Mouse (Mus musculus): ENCODE results near the gene Enpp3. TPM values are rescaled to one million over a fixed set of nuclear protein-coding genes. Genes with fewer than 3 reads are reported as not detected.

Enpp3 gene
- polyA plus RNA-seq, 1 experiment from 2014 or later: 3.0 TPM

DNA sequence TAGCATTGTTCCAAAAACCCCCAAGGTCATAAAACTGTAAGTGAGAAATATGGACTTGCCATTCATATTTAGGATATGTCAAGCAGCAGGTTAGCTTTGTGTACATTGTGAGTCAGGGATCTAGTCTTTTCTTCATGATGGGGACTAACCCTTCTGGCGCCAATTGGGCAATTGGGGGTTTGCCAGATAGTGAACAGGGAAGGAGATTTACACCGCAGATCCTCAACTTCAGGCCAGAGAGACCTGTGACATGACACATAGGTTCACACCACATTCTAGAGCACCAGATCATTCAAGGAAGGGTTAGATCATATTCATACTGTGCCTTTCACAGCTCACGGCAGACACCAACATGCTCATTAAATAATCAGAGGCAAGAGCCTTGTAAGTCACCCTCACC is 58.7 kb downstream of the Enpp3 start:
- H3K27me3 ChIP-seq (replicated peaks; ENCODE audit: control insufficient read depth, insufficient read depth, low read length): no peaks in the 10 kb centered on the region
- no peaks in the 10 kb centered on the region for H3K36me3 ChIP-seq (ENCODE audit: control insufficient read depth, insufficient read depth, low read length)
- H3K4me3 ChIP-seq (ENCODE audit: low read length): no peak overlapping the region
- H3K27ac ChIP-seq (ENCODE audit: low read depth, low read length): no peak overlapping the region
- H3K4me1 ChIP-seq (ENCODE audit: control insufficient read depth, insufficient read depth, low read depth, low read length): no peaks in the 10 kb centered on the region
- WGBS: 85% methylated on average over 3 of the region's 3 CpGs
- H3K4me2 ChIP-seq (ENCODE audit: low read length): no peak overlapping the region
- no peaks in the 10 kb centered on the region for H3K9me3 ChIP-seq (ENCODE audit: control insufficient read depth, low read length)
- ATAC-seq: no peak
- H3K9ac ChIP-seq (ENCODE audit: low read depth, low read length): no peak overlapping the region

DNA sequence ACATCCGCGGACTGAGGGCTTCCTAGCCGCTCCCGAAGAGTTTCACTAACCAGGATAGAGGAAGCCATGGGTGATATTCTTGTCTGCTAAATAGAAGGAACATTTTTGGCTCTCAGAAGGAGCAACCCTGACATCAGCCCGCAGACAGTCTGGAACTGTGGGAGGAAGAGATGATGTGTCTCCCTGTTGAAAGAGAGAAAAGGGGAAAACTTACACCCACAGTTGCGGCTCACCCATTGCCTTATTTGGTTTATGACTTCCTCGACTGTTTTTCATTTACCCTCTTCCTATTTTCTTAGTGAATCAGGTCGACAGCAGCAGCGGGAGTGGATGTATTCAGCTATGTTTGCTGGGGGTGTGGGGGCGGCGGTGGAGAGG is 64.0 kb downstream of the Enpp3 start:
- Histone ChIP-seq H3K4me2 (ENCODE audit: low read length) (no peak overlapping the region), H3K36me3 (ENCODE audit: control insufficient read depth, insufficient read depth, low read length) (no peaks in the 10 kb centered on the region), H3K4me3 (ENCODE audit: low read length) (no peak overlapping the region), H3K9me3 (ENCODE audit: control insufficient read depth, low read length) (no peaks in the 10 kb centered on the region), H3K27ac (ENCODE audit: low read depth, low read length) (no peak overlapping the region), H3K27me3 (replicated peaks; ENCODE audit: control insufficient read depth, insufficient read depth, low read length) (no peaks in the 10 kb centered on the region), H3K9ac (ENCODE audit: low read depth, low read length) (no peak overlapping the region), H3K4me1 (ENCODE audit: control insufficient read depth, insufficient read depth, low read depth, low read length) (no peaks in the 10 kb centered on the region)
- no peak for ATAC-seq
- WGBS: 84% methylated on average over 11 of the region's 11 CpGs

- no peaks in the 10 kb centered on the region for H3K36me3 ChIP-seq (ENCODE audit: control insufficient read depth, insufficient read depth, low read length)
- H3K27ac ChIP-seq (ENCODE audit: low read depth, low read length): no peak overlapping the region
- ATAC-seq: no peak
- no peaks in the 10 kb centered on the region for H3K4me1 ChIP-seq (ENCODE audit: control insufficient read depth, insufficient read depth, low read depth, low read length)
- no peaks in the 10 kb centered on the region for H3K27me3 ChIP-seq (replicated peaks; ENCODE audit: control insufficient read depth, insufficient read depth, low read length)
- no peak overlapping the region for H3K9ac ChIP-seq (ENCODE audit: low read depth, low read length)
- no peak overlapping the region for H3K4me3 ChIP-seq (ENCODE audit: low read length)
- H3K9me3 ChIP-seq (ENCODE audit: control insufficient read depth, low read length): no peaks in the 10 kb centered on the region
- H3K4me2 ChIP-seq (ENCODE audit: low read length): no peak overlapping the region
- 78% methylated on average over 14 of the region's 14 CpGs for WGBS
These were observed 64.5 kb downstream of the Enpp3 start for GRCm38 (mm10) chr10:24777916-24778642.

- H3K27ac ChIP-seq (ENCODE audit: low read depth, low read length): no peak overlapping the region
- no peaks in the 10 kb centered on the region for H3K36me3 ChIP-seq (ENCODE audit: control insufficient read depth, insufficient read depth, low read length)
- H3K27me3 ChIP-seq (replicated peaks; ENCODE audit: control insufficient read depth, insufficient read depth, low read length): no peaks in the 10 kb centered on the region
- no peak overlapping the region for H3K4me3 ChIP-seq (ENCODE audit: low read length)
- ATAC-seq: no peak
- WGBS: 94% methylated on average over 7 of the region's 7 CpGs
- H3K9me3 ChIP-seq (ENCODE audit: control insufficient read depth, low read length): no peaks in the 10 kb centered on the region
- H3K9ac ChIP-seq (ENCODE audit: low read depth, low read length): no peak overlapping the region
- H3K4me1 ChIP-seq (ENCODE audit: control insufficient read depth, insufficient read depth, low read depth, low read length): 0 out of 2 replicates have a peak, but pooled peaks cover 3% of the 10 kb centered on the region
- H3K4me2 ChIP-seq (ENCODE audit: low read length): no peak overlapping the region
These were observed 73.1 kb downstream of the Enpp3 start for GRCm38 (mm10) chr10:24769496-24769895.

DNA sequence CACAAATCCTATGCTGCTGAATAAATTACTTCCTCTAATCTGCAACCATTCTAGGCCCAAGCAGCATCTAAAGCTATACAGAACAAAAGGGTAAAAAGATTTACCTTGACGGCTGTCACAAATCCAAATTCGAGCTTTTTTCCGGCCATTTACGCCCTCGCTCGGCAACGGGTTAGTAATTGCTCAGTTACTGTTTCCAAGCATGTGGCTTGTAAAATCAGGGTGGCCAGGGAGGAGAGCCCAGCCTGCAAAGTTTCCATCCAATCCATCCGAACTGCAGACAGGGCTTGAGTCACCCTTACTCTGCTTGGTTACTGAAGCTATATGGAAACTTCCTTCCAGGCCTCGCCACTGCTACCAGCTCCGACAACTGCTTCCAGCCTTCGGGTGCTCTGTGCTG is 74.9 kb downstream of the Enpp3 start:
- H3K9me3 ChIP-seq (ENCODE audit: control insufficient read depth, low read length): no peaks in the 10 kb centered on the region
- H3K4me1 ChIP-seq (ENCODE audit: control insufficient read depth, insufficient read depth, low read depth, low read length): 0 out of 2 replicates have a peak, but pooled peaks cover 3% of the 10 kb centered on the region
- ATAC-seq: 0 out of 2 replicates have a peak, but pooled peaks have one; percentile 8
- no peaks in the 10 kb centered on the region for H3K27me3 ChIP-seq (replicated peaks; ENCODE audit: control insufficient read depth, insufficient read depth, low read length)
- WGBS: 62% methylated on average over 11 of the region's 11 CpGs
- H3K36me3 ChIP-seq (ENCODE audit: control insufficient read depth, insufficient read depth, low read length): no peaks in the 10 kb centered on the region
- H3K9ac ChIP-seq (ENCODE audit: low read depth, low read length): no peak overlapping the region
- no peak overlapping the region for H3K27ac ChIP-seq (ENCODE audit: low read depth, low read length)
- H3K4me2 ChIP-seq (ENCODE audit: low read length): no peak overlapping the region
- no peak overlapping the region for H3K4me3 ChIP-seq (ENCODE audit: low read length)

DNA sequence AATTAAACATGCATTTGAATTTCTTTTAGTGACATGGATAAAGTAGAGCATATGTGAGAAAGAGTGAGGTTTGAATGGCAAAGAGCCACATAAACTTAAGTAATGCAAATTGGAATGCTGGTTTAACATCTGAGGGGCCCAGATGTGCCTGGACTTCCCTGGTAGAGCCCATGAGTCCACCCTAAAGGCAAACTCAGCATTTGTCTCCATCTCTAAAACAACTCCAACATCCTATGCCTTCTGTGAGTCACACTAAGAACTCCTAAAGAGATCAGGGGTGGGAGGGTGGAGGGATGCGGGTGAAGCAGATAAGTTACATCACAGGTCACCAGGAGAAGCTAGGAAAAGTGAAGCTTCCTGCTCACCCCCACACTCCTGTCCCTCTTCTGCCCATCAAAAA is 76.6 kb downstream of the Enpp3 start:
- 85% methylated on average over 1 of the region's 1 CpGs for WGBS
- H3K27ac ChIP-seq (ENCODE audit: low read depth, low read length): no peak overlapping the region

DNA sequence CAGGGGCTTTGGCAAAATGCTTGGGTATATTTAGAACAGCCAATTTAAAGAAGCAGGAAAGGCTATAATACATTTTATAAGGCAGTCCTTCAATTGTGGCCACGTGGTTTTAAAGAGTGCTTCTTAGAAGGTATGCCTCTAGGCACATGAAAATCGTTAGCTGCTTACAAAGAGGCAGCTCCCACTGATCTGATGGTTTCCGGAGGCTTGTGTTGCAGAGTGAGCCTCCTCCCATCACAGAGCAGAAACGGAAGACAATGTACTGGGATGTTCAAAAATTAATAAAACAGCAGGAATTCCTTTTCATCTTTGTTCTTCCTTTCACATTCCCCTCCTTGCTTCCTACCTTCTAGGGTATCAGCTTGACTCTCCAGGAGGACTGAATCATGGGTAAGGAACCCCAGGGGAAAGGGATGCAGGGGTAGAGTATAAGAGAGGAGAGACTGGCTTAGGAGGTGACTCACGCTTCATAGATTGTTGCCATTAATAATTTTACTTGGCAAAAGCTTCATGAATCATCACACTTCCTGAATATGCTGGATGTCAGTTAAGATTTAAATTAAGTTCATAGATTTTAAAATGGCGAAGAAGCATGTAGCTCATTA is 77.4 kb downstream of the Enpp3 start:
- no peak overlapping the region for H3K9ac ChIP-seq (ENCODE audit: low read depth, low read length)
- peak overlapping the region; percentile 45 for H3K27ac ChIP-seq (ENCODE audit: low read depth, low read length)
- WGBS: 41% methylated on average over 6 of the region's 6 CpGs

More for the DNA sequence above, 76.6 kb downstream of the Enpp3 start:
- H3K9ac ChIP-seq (ENCODE audit: low read depth, low read length): no peak overlapping the region
- no peak overlapping the region for H3K4me3 ChIP-seq (ENCODE audit: low read length)
- H3K36me3 ChIP-seq (ENCODE audit: control insufficient read depth, insufficient read depth, low read length): no peaks in the 10 kb centered on the region
- H3K4me1 ChIP-seq (ENCODE audit: control insufficient read depth, insufficient read depth, low read depth, low read length): 0 out of 2 replicates have a peak, but pooled peaks cover 3% of the 10 kb centered on the region
- H3K27me3 ChIP-seq (replicated peaks; ENCODE audit: control insufficient read depth, insufficient read depth, low read length): no peaks in the 10 kb centered on the region
- no peak for ATAC-seq
- no peaks in the 10 kb centered on the region for H3K9me3 ChIP-seq (ENCODE audit: control insufficient read depth, low read length)
- no peak overlapping the region for H3K4me2 ChIP-seq (ENCODE audit: low read length)

GRCm38 (mm10) chr10:24764640-24765039 is 78.0 kb downstream of the Enpp3 start:
- no peaks in the 10 kb centered on the region for H3K9me3 ChIP-seq (ENCODE audit: control insufficient read depth, low read length)
- H3K4me1 ChIP-seq (ENCODE audit: control insufficient read depth, insufficient read depth, low read depth, low read length): 0 out of 2 replicates have a peak, but pooled peaks cover 3% of the 10 kb centered on the region
- 59% methylated on average over 3 of the region's 3 CpGs for WGBS
- H3K4me2 ChIP-seq (ENCODE audit: low read length): no peak overlapping the region
- peak; percentile 63 for ATAC-seq
- H3K36me3 ChIP-seq (ENCODE audit: control insufficient read depth, insufficient read depth, low read length): no peaks in the 10 kb centered on the region
- no peak overlapping the region for H3K4me3 ChIP-seq (ENCODE audit: low read length)
- H3K27ac ChIP-seq (ENCODE audit: low read depth, low read length): no peak overlapping the region
- no peak overlapping the region for H3K9ac ChIP-seq (ENCODE audit: low read depth, low read length)
- no peaks in the 10 kb centered on the region for H3K27me3 ChIP-seq (replicated peaks; ENCODE audit: control insufficient read depth, insufficient read depth, low read length)

More for the DNA sequence above, 77.4 kb downstream of the Enpp3 start:
- no peaks in the 10 kb centered on the region for H3K27me3 ChIP-seq (replicated peaks; ENCODE audit: control insufficient read depth, insufficient read depth, low read length)
- 0 out of 2 replicates have a peak overlapping the region, but pooled peaks have one; percentile 10 for H3K4me2 ChIP-seq (ENCODE audit: low read length)
- H3K36me3 ChIP-seq (ENCODE audit: control insufficient read depth, insufficient read depth, low read length): no peaks in the 10 kb centered on the region
- H3K9me3 ChIP-seq (ENCODE audit: control insufficient read depth, low read length): no peaks in the 10 kb centered on the region
- H3K4me3 ChIP-seq (ENCODE audit: low read length): no peak overlapping the region
- H3K4me1 ChIP-seq (ENCODE audit: control insufficient read depth, insufficient read depth, low read depth, low read length): 0 out of 2 replicates have a peak, but pooled peaks cover 3% of the 10 kb centered on the region
- ATAC-seq: peak; percentile 81

GRCm38 (mm10) chr10:24763257-24763656 is 79.4 kb downstream of the Enpp3 start:
- 0 out of 2 replicates have a peak, but pooled peaks cover 3% of the 10 kb centered on the region for H3K4me1 ChIP-seq (ENCODE audit: control insufficient read depth, insufficient read depth, low read depth, low read length)
- no peak overlapping the region for H3K4me2 ChIP-seq (ENCODE audit: low read length)
- no peaks in the 10 kb centered on the region for H3K36me3 ChIP-seq (ENCODE audit: control insufficient read depth, insufficient read depth, low read length)
- H3K27ac ChIP-seq (ENCODE audit: low read depth, low read length): no peak overlapping the region
- H3K4me3 ChIP-seq (ENCODE audit: low read length): no peak overlapping the region
- no peak overlapping the region for H3K9ac ChIP-seq (ENCODE audit: low read depth, low read length)
- ATAC-seq: no peak
- WGBS: 92% methylated on average over 3 of the region's 3 CpGs
- no peaks in the 10 kb centered on the region for H3K9me3 ChIP-seq (ENCODE audit: control insufficient read depth, low read length)
- no peaks in the 10 kb centered on the region for H3K27me3 ChIP-seq (replicated peaks; ENCODE audit: control insufficient read depth, insufficient read depth, low read length)
